Comparison of ENCODE assay signal across 24 mouse cellular contexts in genomic region chr5:138234224-138234623, GRCm38 (mm10). TPM values are rescaled to one million over a fixed set of nuclear protein-coding genes. Genes with fewer than 3 reads are reported as not detected.
"Had no signal": no experiment of that assay in that cellular context is flagged by ENCODE, and none has a peak within 500 bp of the region (broad histone marks: within the 10 kb centered on the region; RNA-seq: fewer than 3 reads in every experiment).

No protein-coding gene starts in this region.

- H3K27me3 ChIP-seq: hindbrain, embryonic 15.5 days; limb, embryonic 12.5 days; limb, embryonic 15.5 days; liver, embryonic 13.5 days; lung, embryonic 15.5 days; midbrain, embryonic 13.5 days; neural tube, embryonic 13.5 days; stomach, embryonic 15.5 days had no signal

- H3K27ac ChIP-seq: hindbrain, embryonic 15.5 days; limb, embryonic 12.5 days; limb, embryonic 15.5 days; liver, embryonic 13.5 days; lung, embryonic 15.5 days; midbrain, embryonic 10.5 days; midbrain, embryonic 13.5 days; neural tube, embryonic 13.5 days; stomach, embryonic 15.5 days had no signal

- H3K4me3 ChIP-seq: hindbrain, embryonic 15.5 days; limb, embryonic 12.5 days; limb, embryonic 15.5 days; liver, embryonic 13.5 days; lung, embryonic 15.5 days; megakaryocyte, embryonic 14.5 days; midbrain, embryonic 10.5 days; midbrain, embryonic 13.5 days; myocyte; neural tube, embryonic 13.5 days; stomach, embryonic 15.5 days had no signal

- DNase-seq: kidney, postnatal 36 days; left cerebral cortex, postnatal 4 days; liver, embryonic 13.5 days; lung, adult 18-20 months; lung, postnatal 10 days; lung, postnatal 36 days; retina, postnatal 1 day; right cerebral cortex, postnatal 25 days; spleen, adult 18-20 months; thymus, postnatal 25 days had no signal

- H3K9me3 ChIP-seq: hindbrain, embryonic 15.5 days; limb, embryonic 12.5 days; limb, embryonic 15.5 days; liver, embryonic 13.5 days; lung, embryonic 15.5 days; midbrain, embryonic 10.5 days; midbrain, embryonic 13.5 days; neural tube, embryonic 13.5 days; stomach, embryonic 15.5 days had no signal

- ATAC-seq: midbrain, embryonic 13.5 days; midbrain, embryonic 16.5 days had no signal

- H3K4me1 ChIP-seq: hindbrain, embryonic 15.5 days; limb, embryonic 12.5 days; limb, embryonic 15.5 days; liver, embryonic 13.5 days; lung, embryonic 15.5 days; midbrain, embryonic 13.5 days; neural tube, embryonic 13.5 days; stomach, embryonic 15.5 days had no signal

- H3K9ac ChIP-seq: hindbrain, embryonic 15.5 days; limb, embryonic 12.5 days; limb, embryonic 15.5 days; liver, embryonic 13.5 days; lung, embryonic 15.5 days; midbrain, embryonic 13.5 days; neural tube, embryonic 13.5 days; stomach, embryonic 15.5 days had no signal

- H3K4me2 ChIP-seq: hindbrain, embryonic 15.5 days; limb, embryonic 12.5 days; limb, embryonic 15.5 days; liver, embryonic 13.5 days; lung, embryonic 15.5 days; midbrain, embryonic 13.5 days; neural tube, embryonic 13.5 days; stomach, embryonic 15.5 days had no signal

- H3K36me3 ChIP-seq: hindbrain, embryonic 15.5 days; limb, embryonic 12.5 days; limb, embryonic 15.5 days; liver, embryonic 13.5 days; lung, embryonic 15.5 days; midbrain, embryonic 10.5 days; midbrain, embryonic 13.5 days; neural tube, embryonic 13.5 days; stomach, embryonic 15.5 days had no signal

RNA-seq across cellular contexts. Expression of gene Nxpe5, which starts 8.5 kb away (rescaled TPM):
- total RNA-seq: neutrophil, adult 5-6 weeks had no signal
- polyA plus RNA-seq: hindbrain, embryonic 15.5 days; intestine, embryonic 14.5 days; limb, embryonic 12.5 days; limb, embryonic 15.5 days; lung, embryonic 15.5 days; midbrain, embryonic 10.5 days; midbrain, embryonic 13.5 days; midbrain, embryonic 16.5 days; myocyte; neural tube, embryonic 13.5 days; stomach, embryonic 15.5 days had no signal

RNA-seq across cellular contexts. Expression of gene Gal3st4, which starts 38.4 kb away (rescaled TPM):
- total RNA-seq: monocyte, adult 5-6 weeks; neutrophil, adult 5-6 weeks had no signal
- polyA plus RNA-seq: myocyte had no signal

RNA-seq across cellular contexts. Expression of gene Mblac1, which starts 40.1 kb away (rescaled TPM):
- total RNA-seq: monocyte, adult 5-6 weeks had no signal
